Mouse (Mus musculus) MEL (cell line): ENCODE data around the gene Nkiras2.

Experiments
- CTCF ChIP-seq, 3 experiments: IDR thresholded peaks in 2 of 3; conservative IDR thresholded peaks in 1 of 3; 2 replicates each; pipeline ENCODE4 v1.5.1; 2011 to 2012; ENCODE audit warnings: low read length in 3 of 3, low read depth in 2 of 3, mild to moderate bottlenecking in 2 of 3, improper control_type of control experiment in 1 of 3, inconsistent platforms in 1 of 3, mixed read lengths in 1 of 3, moderate library complexity in 1 of 3; ENCODE audit not compliant: control insufficient read depth in 1 of 3, insufficient read depth in 1 of 3, poor library complexity in 1 of 3, severe bottlenecking in 1 of 3
- GABPA ChIP-seq: IDR thresholded peaks from 2 replicates; pipeline ENCODE4 v1.6.1; 2012; ENCODE audit warnings: low read depth, mild to moderate bottlenecking, inconsistent platforms, low read length, improper control_type of control experiment, moderate library complexity
- SIN3A ChIP-seq: IDR thresholded peaks from 2 replicates; pipeline ENCODE4 v1.6.1; 2012; ENCODE audit warnings: low read length, improper control_type of control experiment, inconsistent platforms

DNA sequence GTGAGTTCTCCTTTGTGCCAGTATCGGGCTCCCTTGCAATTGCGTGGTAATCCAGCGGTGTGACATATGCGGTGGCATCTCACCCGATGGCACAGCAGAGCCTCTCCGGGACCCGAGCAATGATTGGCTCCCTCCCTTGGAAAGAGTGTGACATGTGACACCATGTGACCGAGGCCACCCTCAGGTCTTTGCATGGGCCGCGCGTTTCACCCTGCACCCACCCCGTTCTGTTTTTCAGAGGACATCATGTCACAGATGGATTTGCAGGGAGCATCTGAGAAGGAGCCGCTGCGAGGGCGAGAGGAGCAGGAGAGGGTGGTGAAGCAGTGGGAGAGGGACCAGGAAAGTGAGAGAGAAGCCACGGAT lies 47.9 kb upstream of the Nkiras2 start:
- TF ChIP-seq CTCF (IDR thresholded peaks at IDR 0.05 in 2 of 3, conservative IDR thresholded peaks at IDR 0.05 in 1 of 3; ENCODE audit: control insufficient read depth in 1 of 3, insufficient read depth in 1 of 3, low read depth in 2 of 3, low read length in 3 of 3, poor library complexity in 1 of 3, severe bottlenecking in 1 of 3) (no peak), GABPA (no peak), SIN3A (no peak)
